Mouse (Mus musculus): ENCODE measurements around the gene Gm29644.
"Not testable (repeated sequence)": the region's sequence is repeated elsewhere in the genome, so short reads cannot be mapped to it uniquely, and the experiment has no call there.

Gene Gm29644

GRCm38 (mm10) chrY:70303187-70303586 is at the start of gene Gm29644, which contains the start of gene Gm29423:
TSS of gene Gm29644 (minus strand) at chrY:70303343.
TSS of gene Gm29423 (minus strand) at chrY:70303287.
- in situ Hi-C loops (cut with MboI, MseI): not testable (repeated sequence)

- in situ Hi-C loops (cut with MboI, MseI): not testable (repeated sequence)
Observed at GRCm38 (mm10) chrY:70273542-70273941, 29.6 kb downstream of the Gm29644 start, which contains the start of gene Gm21118. TSS of gene Gm21118 (minus strand) at chrY:70273642.

Data from T-helper 17 cell (primary cell).